Mouse (Mus musculus): ENCODE results near the gene Thsd4.

The Thsd4 gene

GRCm38 (mm10) chr9:60076396-60076795 lies 445.4 kb downstream of the Thsd4 start:
- DNase-seq (ENCODE audit: low read depth, low spot score), result no peak

- DNase-seq (ENCODE audit: low read depth, low spot score), result no peak
Observed at GRCm38 (mm10) chr9:60071620-60072263, 450.1 kb downstream of the Thsd4 start.

GRCm38 (mm10) chr9:60067241-60067640 lies 454.6 kb downstream of the Thsd4 start:
- DNase-seq (ENCODE audit: low read depth, low spot score), result no peak

- no peak for DNase-seq (ENCODE audit: low read depth, low spot score)
Observed at GRCm38 (mm10) chr9:60065184-60065583, 456.7 kb downstream of the Thsd4 start.

- no peak for DNase-seq (ENCODE audit: low read depth, low spot score)
Observed at GRCm38 (mm10) chr9:60063191-60063720, 458.6 kb downstream of the Thsd4 start.

- DNase-seq (ENCODE audit: low read depth, low spot score), result no peak
Observed at GRCm38 (mm10) chr9:60056131-60056530, 465.7 kb downstream of the Thsd4 start.

GRCm38 (mm10) chr9:60054951-60055350 lies 466.9 kb downstream of the Thsd4 start:
- DNase-seq (ENCODE audit: low read depth, low spot score), result no peak

- DNase-seq (ENCODE audit: low read depth, low spot score), result no peak
Observed at GRCm38 (mm10) chr9:60053117-60053516, 468.7 kb downstream of the Thsd4 start.

- no peak for DNase-seq (ENCODE audit: low read depth, low spot score)
Observed at GRCm38 (mm10) chr9:60052415-60052814, 469.4 kb downstream of the Thsd4 start.

- no peak for DNase-seq (ENCODE audit: low read depth, low spot score)
Observed at GRCm38 (mm10) chr9:60043175-60043574, 478.7 kb downstream of the Thsd4 start.

GRCm38 (mm10) chr9:60034883-60035282 lies 487.0 kb downstream of the Thsd4 start:
- DNase-seq (ENCODE audit: low read depth, low spot score), result no peak

- no peak for DNase-seq (ENCODE audit: low read depth, low spot score)
Observed at GRCm38 (mm10) chr9:60027234-60027633, 494.6 kb downstream of the Thsd4 start.

- DNase-seq (ENCODE audit: low read depth, low spot score), result no peak
Observed at GRCm38 (mm10) chr9:60026795-60027194, 495.1 kb downstream of the Thsd4 start.

GRCm38 (mm10) chr9:60025919-60026318 lies 495.9 kb downstream of the Thsd4 start:
- no peak for DNase-seq (ENCODE audit: low read depth, low spot score)

- no peak for DNase-seq (ENCODE audit: low read depth, low spot score)
Observed at GRCm38 (mm10) chr9:60024971-60025370, 496.9 kb downstream of the Thsd4 start.

- no peak for DNase-seq (ENCODE audit: low read depth, low spot score)
Observed at GRCm38 (mm10) chr9:60024545-60024944, 497.3 kb downstream of the Thsd4 start.

GRCm38 (mm10) chr9:60022331-60022730 lies 499.5 kb downstream of the Thsd4 start:
- no peak for DNase-seq (ENCODE audit: low read depth, low spot score)

- no peak for DNase-seq (ENCODE audit: low read depth, low spot score)
Observed at GRCm38 (mm10) chr9:60020444-60020843, 501.4 kb downstream of the Thsd4 start.

- DNase-seq (ENCODE audit: low read depth, low spot score), result no peak
Observed at GRCm38 (mm10) chr9:60010285-60010684, 511.6 kb downstream of the Thsd4 start.

- no peak for DNase-seq (ENCODE audit: low read depth, low spot score)
Observed at GRCm38 (mm10) chr9:60008936-60009335, 512.9 kb downstream of the Thsd4 start.

- no peak for DNase-seq (ENCODE audit: low read depth, low spot score)
Observed at GRCm38 (mm10) chr9:60002323-60002722, 519.5 kb downstream of the Thsd4 start.

GRCm38 (mm10) chr9:60001444-60001843 lies 520.4 kb downstream of the Thsd4 start:
- DNase-seq (ENCODE audit: low read depth, low spot score), result no peak

GRCm38 (mm10) chr9:59997725-59998124 lies 524.1 kb downstream of the Thsd4 start:
- no peak for DNase-seq (ENCODE audit: low read depth, low spot score)

GRCm38 (mm10) chr9:59991407-59991806 lies 530.4 kb downstream of the Thsd4 start:
- no peak for DNase-seq (ENCODE audit: low read depth, low spot score)
